Mouse (Mus musculus) bone marrow, adult 2 months (tissue): ENCODE data around the gene Mrps34. TPM values are rescaled to one million over a fixed set of nuclear protein-coding genes. Genes with fewer than 3 reads are reported as not detected.

ENCODE experiments used
- H3K27ac ChIP-seq: fragments of 200-500 bp; 2 replicates; pipeline ENCODE4 v1.5.1; 2012; ENCODE audit warnings: low read depth, mild to moderate bottlenecking, control low read depth, inconsistent platforms, low read length; ENCODE audit not compliant: control insufficient read depth, poor library complexity, insufficient read depth
- H3K4me1 ChIP-seq: fragments of 200-500 bp; 2 replicates; pipeline ENCODE4 v1.6.1; 2011; ENCODE audit warnings: low read length; ENCODE audit not compliant: control insufficient read depth, insufficient read depth
- H3K4me3 ChIP-seq: fragments of 200-500 bp; replicated peaks from 2 replicates; pipeline ENCODE3; 2011; ENCODE audit warnings: mild to moderate bottlenecking, low read depth, low read length, control low read depth; ENCODE audit not compliant: control insufficient read depth
- CTCF ChIP-seq: fragments of 200-500 bp; IDR thresholded peaks from 2 replicates; pipeline ENCODE4 v1.5.1; 2011; ENCODE audit warnings: low read length, control low read depth; ENCODE audit not compliant: control insufficient read depth, insufficient read depth
- POLR2A ChIP-seq: fragments of 200-500 bp; IDR thresholded peaks from 2 replicates; pipeline ENCODE4 v1.6.1; 2011; ENCODE audit warnings: low read depth, mild to moderate bottlenecking, control low read depth, low read length, borderline replicate concordance; ENCODE audit not compliant: control insufficient read depth
- WGBS: fragments of 180-500 bp; shearing (Covaris S2); methylation state at CpG from one replicate; pipeline ENCODE4 v1.1.7; 2018; 5-methylcytosine and 5-hydroxymethylcytosine counted together
- polyA plus RNA-seq: library from polyadenylated mRNA; stranded (reverse); fragments of >200 nt; gene quantifications from 2 replicates; pipeline ENCODE4 v1.2.4, GENCODE M21; 2011; ENCODE audit warnings: low replicate concordance; ENCODE audit not compliant: missing spikeins, insufficient read depth, insufficient read length

Gene Mrps34
- polyA plus RNA-seq, 1 experiment = 43.9 TPM

DNA sequence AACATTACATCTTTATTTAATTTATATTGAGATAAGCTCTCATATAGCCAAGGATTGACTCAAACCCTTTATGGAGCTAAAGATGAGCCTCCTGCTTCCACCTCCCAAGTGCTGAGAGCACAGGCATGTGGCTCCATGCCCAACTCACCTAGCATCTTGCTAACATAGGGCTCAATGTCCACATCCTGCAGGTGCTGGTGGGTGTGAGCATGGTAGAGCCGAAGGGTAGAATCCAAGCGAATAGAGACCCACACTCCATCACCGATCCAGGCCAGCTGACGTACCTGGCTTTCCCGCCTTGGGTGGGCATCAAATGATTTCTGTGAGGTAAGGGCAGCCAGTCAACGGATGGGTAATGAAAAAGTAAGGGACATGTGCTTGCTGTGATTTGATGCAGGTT is 5.1 kb downstream of the Mrps34 start:
- no peak overlapping the region for H3K4me3 ChIP-seq
- WGBS = 94% methylated on average over 6 of the region's 6 CpGs

DNA sequence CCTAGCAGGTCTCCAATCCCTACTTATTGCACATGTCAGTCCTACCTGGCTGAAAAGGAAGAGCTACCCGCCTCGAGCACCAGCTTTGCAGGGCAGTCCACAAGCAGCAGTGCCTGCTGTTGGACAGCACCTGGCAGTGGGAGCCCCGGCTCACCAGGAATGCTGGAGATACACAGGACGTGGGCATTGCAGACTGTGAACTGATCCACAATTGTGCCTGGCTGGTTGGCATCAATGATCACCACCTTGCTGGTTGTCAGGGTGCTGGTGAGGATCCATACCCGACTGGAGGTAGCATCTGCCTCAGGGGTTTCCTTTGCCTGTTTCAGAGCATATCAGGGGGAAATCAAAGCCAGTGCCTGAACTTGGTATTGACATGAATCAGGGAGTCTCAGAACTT is 7.2 kb downstream of the Mrps34 start:
- TF ChIP-seq POLR2A (no peak), CTCF (no peak)
- Histone ChIP-seq H3K4me1 (peaks cover 4% of the 10 kb centered on the region; the same call in 1 of the 2 replicates), H3K27ac (peak overlapping the region; percentile 39), H3K4me3 (no peak overlapping the region)
- 84% methylated on average over 5 of the region's 5 CpGs for WGBS

More for the DNA sequence above, 5.1 kb downstream of the Mrps34 start:
- no peak overlapping the region for H3K27ac ChIP-seq
- TF ChIP-seq POLR2A (no peak), CTCF (no peak)
- H3K4me1 ChIP-seq = peaks cover 4% of the 10 kb centered on the region; the same call in 1 of the 2 replicates

DNA sequence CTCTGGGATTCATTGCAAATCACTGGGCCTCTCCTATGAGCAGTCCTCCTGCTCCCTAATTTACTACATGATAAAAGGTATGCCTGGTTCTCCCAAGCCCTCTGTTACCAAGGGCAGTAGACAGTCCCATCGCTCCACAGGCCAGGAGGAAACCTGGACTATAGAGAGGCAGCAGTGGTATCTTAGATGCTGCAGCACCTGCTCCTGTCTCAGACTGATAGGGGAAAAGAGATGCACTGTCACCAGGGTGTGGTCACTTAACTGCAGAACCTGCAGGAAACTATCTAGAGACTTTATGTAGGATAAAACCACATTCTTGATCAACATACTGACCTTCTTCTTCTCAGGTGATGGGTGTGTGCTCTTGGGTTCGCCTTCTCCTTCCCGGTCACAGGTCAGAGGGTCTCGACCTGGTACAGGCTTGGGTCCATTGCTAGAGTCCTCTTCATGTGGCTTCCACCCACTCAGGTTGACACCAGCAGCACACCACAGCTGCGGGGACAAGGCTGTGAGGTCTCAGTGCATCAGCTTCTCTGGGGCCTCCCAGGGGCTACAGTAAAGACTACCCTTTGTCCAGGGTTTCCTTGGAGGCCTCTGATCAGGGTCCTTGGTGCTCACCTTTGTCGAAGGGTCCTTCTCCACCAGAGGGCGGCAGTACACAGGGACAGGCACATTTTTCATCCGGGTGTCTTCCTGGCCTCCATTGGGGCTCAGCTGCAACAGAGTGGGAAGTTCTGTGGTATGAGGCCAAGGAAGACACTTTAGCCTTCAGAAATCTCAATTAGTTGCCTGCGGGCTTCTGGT is 8.0 kb downstream of the Mrps34 start:
- H3K27ac ChIP-seq = peak overlapping the region; percentile 85
- H3K4me3 ChIP-seq = peak overlapping the region; percentile 13
- peaks cover 4% of the 10 kb centered on the region; the same call in 1 of the 2 replicates for H3K4me1 ChIP-seq

DNA sequence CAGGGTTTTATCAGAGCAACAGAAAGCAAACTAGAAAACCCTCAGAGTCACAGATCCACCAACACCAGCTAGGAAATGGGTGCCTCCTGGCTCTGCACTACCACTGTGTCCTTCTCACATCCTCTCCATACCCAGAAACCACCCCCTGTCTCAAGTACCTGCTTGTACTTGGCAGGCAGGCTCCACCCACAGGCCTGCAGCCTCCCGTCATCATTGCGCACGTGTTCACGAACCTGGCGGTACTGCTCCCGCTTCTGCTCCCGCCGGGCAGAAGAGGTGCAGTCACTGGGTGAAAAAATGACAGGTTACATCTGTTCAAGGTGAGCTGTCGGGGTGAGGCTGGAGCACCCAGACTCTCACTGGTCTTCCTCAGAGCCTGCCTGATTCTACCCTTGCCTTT is 8.9 kb downstream of the Mrps34 start:
- TF ChIP-seq POLR2A (no peak), CTCF (no peak)
- WGBS = 94% methylated on average over 9 of the region's 9 CpGs
- Histone ChIP-seq H3K4me1 (peaks cover 4% of the 10 kb centered on the region; the same call in 1 of the 2 replicates), H3K4me3 (no peak overlapping the region), H3K27ac (peak overlapping the region; percentile 18; the same call in 1 of the 2 replicates)

More for the DNA sequence above, 8.0 kb downstream of the Mrps34 start:
- no peak for TF ChIP-seq POLR2A
- TF ChIP-seq CTCF = peak; percentile 57
- 52% methylated on average over 9 of the region's 9 CpGs for WGBS

DNA sequence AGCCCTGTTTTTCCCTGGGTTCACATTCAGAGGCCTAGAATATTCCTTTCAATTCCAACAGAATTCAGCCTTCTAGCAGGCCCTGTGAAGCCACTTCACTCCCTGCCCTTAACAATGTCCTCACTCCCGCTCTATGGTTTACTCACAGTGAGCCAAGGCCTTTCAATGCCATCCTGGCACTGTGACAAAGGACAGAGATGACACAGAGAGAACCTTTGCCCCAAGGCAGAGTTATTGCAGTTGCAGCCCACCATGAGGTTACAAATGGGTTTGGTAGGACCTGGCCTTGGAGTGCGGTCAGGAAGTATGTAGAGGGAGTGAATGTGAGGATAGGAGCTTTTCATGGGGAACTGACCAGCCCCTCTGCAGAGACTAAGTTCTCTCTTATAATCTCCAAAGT is 12.7 kb downstream of the Mrps34 start:
- Histone ChIP-seq H3K27ac (no peak overlapping the region), H3K4me1 (peaks cover 2% of the 10 kb centered on the region; the same call in 1 of the 2 replicates), H3K4me3 (no peak overlapping the region)
- TF ChIP-seq POLR2A (no peak), CTCF (no peak)
- WGBS = 94% methylated on average over 2 of the region's 2 CpGs

DNA sequence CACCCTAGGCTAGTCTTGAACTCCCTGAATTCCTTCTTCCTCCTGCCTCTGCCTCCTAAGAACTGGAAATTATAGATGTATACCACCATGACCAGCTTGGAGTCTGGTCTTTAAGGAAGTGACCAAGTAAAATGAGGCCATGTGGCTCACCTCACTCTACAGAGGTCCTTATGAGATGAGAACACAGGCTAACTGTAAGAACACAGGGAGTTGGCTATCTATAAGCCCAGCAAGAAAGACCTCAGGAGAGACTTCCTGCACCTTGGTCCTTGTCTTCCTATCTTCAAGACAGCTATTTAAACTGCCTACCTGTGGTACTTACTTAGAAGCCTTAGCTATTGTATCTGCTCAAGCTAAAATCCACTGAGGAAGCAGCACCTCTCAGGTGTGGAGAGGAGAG is 19.1 kb downstream of the Mrps34 start:
- H3K27ac ChIP-seq = no peak overlapping the region
- H3K4me1 ChIP-seq = no peaks in the 10 kb centered on the region
- H3K4me3 ChIP-seq = no peak overlapping the region
- TF ChIP-seq CTCF (no peak), POLR2A (no peak)

DNA sequence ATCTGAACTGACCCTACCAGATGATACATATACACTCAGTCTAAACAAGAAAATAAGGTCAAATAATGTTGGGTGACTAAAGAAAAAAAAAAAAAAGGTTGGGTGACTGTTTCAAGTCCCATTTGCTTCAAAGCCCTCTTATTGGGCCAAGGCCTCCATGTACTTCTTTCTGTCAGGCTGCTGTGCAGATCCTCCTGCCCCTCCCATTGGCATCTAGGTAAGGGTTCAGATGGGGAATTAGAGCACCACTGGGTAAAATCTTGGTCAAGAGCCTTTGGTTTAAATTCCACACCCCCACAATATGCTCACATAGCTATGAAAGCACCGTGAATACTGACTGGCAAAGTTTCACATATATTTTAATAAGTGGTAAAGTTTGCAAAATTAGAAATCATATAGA is 28.3 kb downstream of the Mrps34 start:
- 88% methylated on average over 1 of the region's 1 CpGs for WGBS
- no peak overlapping the region for H3K4me3 ChIP-seq
- H3K4me1 ChIP-seq = no peaks in the 10 kb centered on the region
- no peak overlapping the region for H3K27ac ChIP-seq
- no peak for TF ChIP-seq POLR2A
- no peak for TF ChIP-seq CTCF

DNA sequence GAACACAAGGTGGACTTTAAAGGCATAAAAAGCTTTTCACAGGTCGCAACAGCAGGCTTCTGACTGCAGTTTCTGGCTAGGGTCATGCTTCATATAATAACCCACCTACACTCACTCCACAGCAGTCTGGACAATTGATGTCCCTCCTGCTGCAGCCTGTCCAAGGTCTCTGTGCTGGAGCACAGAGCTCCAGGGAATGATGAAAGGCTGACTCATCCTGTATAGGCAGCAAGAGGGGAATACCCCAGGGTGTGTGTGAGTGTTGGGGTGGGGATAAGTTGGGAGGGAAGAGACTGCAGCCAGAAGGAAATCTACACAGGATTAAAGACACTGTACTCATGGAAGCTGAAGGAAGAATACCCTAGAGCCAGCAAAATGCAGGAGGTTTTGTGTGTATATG is 34.6 kb downstream of the Mrps34 start:
- 81% methylated on average over 1 of the region's 1 CpGs for WGBS
- TF ChIP-seq POLR2A (no peak), CTCF (no peak)

DNA sequence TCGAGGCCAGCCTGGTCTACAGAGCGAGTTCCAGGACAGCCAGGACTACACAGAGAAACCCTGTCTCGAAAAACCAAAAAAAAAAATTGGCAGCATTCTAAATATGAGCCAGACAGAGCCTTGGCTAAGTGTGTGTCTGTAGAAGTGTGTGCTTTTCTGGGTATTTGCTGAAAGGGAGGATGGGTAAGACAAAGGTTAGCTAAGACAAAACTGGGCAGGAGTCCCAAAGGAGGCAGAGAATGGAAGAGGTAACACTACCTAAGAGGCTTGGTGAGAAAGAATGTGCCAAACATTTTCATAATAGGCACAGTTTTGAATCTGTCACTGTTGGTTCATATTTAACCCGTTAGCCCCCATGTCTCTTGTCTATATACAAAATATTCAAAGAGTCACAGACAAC is 37.5 kb downstream of the Mrps34 start:
- Histone ChIP-seq H3K27ac (no peak overlapping the region), H3K4me3 (no peak overlapping the region), H3K4me1 (no peaks in the 10 kb centered on the region; the same call in 1 of the 2 replicates)
- TF ChIP-seq CTCF (no peak), POLR2A (no peak)
- 89% methylated on average over 4 of the region's 4 CpGs for WGBS

More for the DNA sequence above, 34.6 kb downstream of the Mrps34 start:
- no peak overlapping the region for H3K27ac ChIP-seq
- H3K4me3 ChIP-seq = no peak overlapping the region
- no peaks in the 10 kb centered on the region for H3K4me1 ChIP-seq
